Mouse (Mus musculus): ENCODE measurements around the gene Snai3. TPM values are rescaled to one million over a fixed set of nuclear protein-coding genes. Genes with fewer than 3 reads are reported as not detected.

The Snai3 gene
- polyA plus RNA-seq, 1 experiment from 2014 or later, result not detected

DNA sequence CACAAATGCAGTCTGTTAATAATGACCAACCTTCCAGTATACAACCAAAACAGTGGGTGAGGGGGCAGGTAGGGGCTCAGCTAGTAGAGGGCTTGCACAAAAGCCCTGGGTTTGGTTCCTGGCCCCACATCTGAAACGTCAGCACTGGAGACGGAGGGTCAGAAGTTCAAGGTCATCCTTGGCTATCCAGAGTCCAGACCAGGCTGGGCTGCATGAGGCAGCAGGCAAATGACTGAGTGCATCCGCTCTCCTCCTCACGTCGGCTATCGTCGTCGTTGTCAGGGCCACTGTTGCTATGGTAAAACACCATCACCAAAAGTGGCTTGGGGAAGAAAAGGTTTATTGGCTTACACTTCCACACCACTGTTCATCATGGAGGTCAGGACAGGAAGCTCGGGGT is 46.2 kb downstream of the Snai3 start:
- 85% methylated on average over 9 of the region's 9 CpGs for WGBS
- Histone ChIP-seq H3K4me3 (ENCODE audit: low read depth, low read length) (no peak overlapping the region), H3K27me3 (ENCODE audit: control insufficient read depth, insufficient read depth, low read depth, low read length) (no peaks in the 10 kb centered on the region), H3K4me2 (ENCODE audit: low read length) (no peak overlapping the region), H3K9ac (ENCODE audit: low read depth, low read length) (no peak overlapping the region), H3K9me3 (replicated peaks; ENCODE audit: control insufficient read depth, low read length, poor library complexity, severe bottlenecking) (no peaks in the 10 kb centered on the region), H3K27ac (ENCODE audit: low read length) (no peak overlapping the region), H3K4me1 (ENCODE audit: control insufficient read depth, insufficient read depth, low read length) (no peaks in the 10 kb centered on the region), H3K36me3 (ENCODE audit: control insufficient read depth, insufficient read depth, low read length) (peaks cover 53% of the 10 kb centered on the region)
- ATAC-seq, result no peak

DNA sequence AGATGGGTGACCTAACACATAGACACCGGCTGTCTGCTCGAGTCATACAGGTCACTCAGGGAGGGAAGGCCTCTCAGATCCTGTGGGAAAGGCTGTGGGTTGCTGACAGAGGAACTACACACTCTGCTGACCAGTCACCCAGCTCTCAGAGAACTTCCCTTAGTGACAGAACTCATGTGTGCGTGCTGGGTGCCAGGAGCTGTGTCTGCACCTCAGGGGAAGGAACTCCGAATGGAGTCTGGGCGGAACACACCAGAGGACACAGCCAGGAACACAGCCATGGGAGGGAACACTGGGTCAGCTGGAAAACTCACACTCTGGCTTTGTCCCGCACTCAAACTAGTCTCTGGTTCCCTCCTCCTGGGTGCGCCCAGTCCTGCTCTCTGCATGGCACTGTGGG is 52.9 kb downstream of the Snai3 start:
- Histone ChIP-seq H3K9ac (ENCODE audit: low read depth, low read length) (no peak overlapping the region), H3K36me3 (ENCODE audit: control insufficient read depth, insufficient read depth, low read length) (peaks cover 70% of the 10 kb centered on the region), H3K27me3 (ENCODE audit: control insufficient read depth, insufficient read depth, low read depth, low read length) (no peaks in the 10 kb centered on the region), H3K27ac (ENCODE audit: low read length) (no peak overlapping the region), H3K4me3 (ENCODE audit: low read depth, low read length) (no peak overlapping the region), H3K4me2 (ENCODE audit: low read length) (no peak overlapping the region), H3K4me1 (ENCODE audit: control insufficient read depth, insufficient read depth, low read length) (no peaks in the 10 kb centered on the region), H3K9me3 (replicated peaks; ENCODE audit: control insufficient read depth, low read length, poor library complexity, severe bottlenecking) (no peaks in the 10 kb centered on the region)
- no peak for ATAC-seq
- WGBS, result 94% methylated on average over 7 of the region's 7 CpGs

- Histone ChIP-seq H3K27me3 (ENCODE audit: control insufficient read depth, insufficient read depth, low read depth, low read length) (no peaks in the 10 kb centered on the region), H3K27ac (ENCODE audit: low read length) (no peak overlapping the region), H3K36me3 (ENCODE audit: control insufficient read depth, insufficient read depth, low read length) (peaks cover 62% of the 10 kb centered on the region), H3K4me3 (ENCODE audit: low read depth, low read length) (no peak overlapping the region), H3K4me1 (ENCODE audit: control insufficient read depth, insufficient read depth, low read length) (no peaks in the 10 kb centered on the region), H3K9me3 (replicated peaks; ENCODE audit: control insufficient read depth, low read length, poor library complexity, severe bottlenecking) (no peaks in the 10 kb centered on the region), H3K9ac (ENCODE audit: low read depth, low read length) (no peak overlapping the region), H3K4me2 (ENCODE audit: low read length) (no peak overlapping the region)
- ATAC-seq, result no peak
- 90% methylated on average over 9 of the region's 9 CpGs for WGBS
These were observed 55.3 kb downstream of the Snai3 start for GRCm38 (mm10) chr8:122405146-122405805.

Small RNAs within 50 kb of the gene (microRNA-seq; reads per million reads assigned to microRNA genes)
- gene Gm24366, result not detected

Other genes with a start within 250 kb of the Snai3 start
- gene Zfpm1, start 178.6 kb downstream of the Snai3 start, polyA plus RNA-seq (2015; fragmentation: Nextera tagmentation; extraction: Ambion mirVana), result 0.77 and 1.2 TPM in 2 replicates
- 0.26 TPM in 1 of 2 replicates, not detected in the other for gene Trhr2, start 100.0 kb downstream of the Snai3 start, polyA plus RNA-seq (2015; fragmentation: Nextera tagmentation; extraction: Ambion mirVana)
- 30.8 and 37.7 TPM in 2 replicates for gene Zc3h18, start 84.1 kb downstream of the Snai3 start, polyA plus RNA-seq (2015; fragmentation: Nextera tagmentation; extraction: Ambion mirVana)
- gene Il17c, start 38.7 kb downstream of the Snai3 start, polyA plus RNA-seq (2015; fragmentation: Nextera tagmentation; extraction: Ambion mirVana), result not detected in 2 replicates
- 27.3 and 29.8 TPM in 2 replicates for gene Cyba, start 27.8 kb downstream of the Snai3 start, polyA plus RNA-seq (2015; fragmentation: Nextera tagmentation; extraction: Ambion mirVana)
- gene Mvd, start 17.3 kb downstream of the Snai3 start, polyA plus RNA-seq (2015; fragmentation: Nextera tagmentation; extraction: Ambion mirVana), result 72.8 and 84.6 TPM in 2 replicates
- gene Rnf166, start 15.3 kb upstream of the Snai3 start, polyA plus RNA-seq (2015; fragmentation: Nextera tagmentation; extraction: Ambion mirVana), result 35.0 and 36.4 TPM in 2 replicates
- gene Ctu2, start 15.4 kb upstream of the Snai3 start, polyA plus RNA-seq (2015; fragmentation: Nextera tagmentation; extraction: Ambion mirVana), result 83.6 and 85.1 TPM in 2 replicates
- gene Piezo1, start 90.6 kb upstream of the Snai3 start, polyA plus RNA-seq (2015; fragmentation: Nextera tagmentation; extraction: Ambion mirVana), result 1.8 and 2.0 TPM in 2 replicates
- 5.7 and 6.2 TPM in 2 replicates for gene Cdt1, start 107.3 kb upstream of the Snai3 start, polyA plus RNA-seq (2015; fragmentation: Nextera tagmentation; extraction: Ambion mirVana)
- gene Aprt, start 116.2 kb upstream of the Snai3 start, polyA plus RNA-seq (2015; fragmentation: Nextera tagmentation; extraction: Ambion mirVana), result 156 and 157 TPM in 2 replicates
- gene Galns, start 150.7 kb upstream of the Snai3 start, polyA plus RNA-seq (2015; fragmentation: Nextera tagmentation; extraction: Ambion mirVana), result 8.4 and 8.9 TPM in 2 replicates
- 93.8 and 101 TPM in 2 replicates for gene Trappc2l, start 150.9 kb upstream of the Snai3 start, polyA plus RNA-seq (2015; fragmentation: Nextera tagmentation; extraction: Ambion mirVana)
- not detected in 2 replicates for gene Pabpn1l, start 162.0 kb upstream of the Snai3 start, polyA plus RNA-seq (2015; fragmentation: Nextera tagmentation; extraction: Ambion mirVana)
- gene Cbfa2t3, start 238.4 kb upstream of the Snai3 start, polyA plus RNA-seq (2015; fragmentation: Nextera tagmentation; extraction: Ambion mirVana), result 17.7 and 17.9 TPM in 2 replicates